Mouse (Mus musculus) small intestine, adult 2 months (tissue): ENCODE measurements around the gene Fndc7. TPM values are rescaled to one million over a fixed set of nuclear protein-coding genes. Genes with fewer than 3 reads are reported as not detected.

Experiments used
- H3K27ac ChIP-seq: fragments of 200-500 bp; 2 replicates; pipeline ENCODE4 v1.5.1; 2012; ENCODE audit warnings: low read depth, low read length, control low read depth, inconsistent platforms; ENCODE audit not compliant: insufficient read depth
- H3K27me3 ChIP-seq: fragments of 200-500 bp; 2 replicates; pipeline ENCODE4 v1.6.1; 2012; ENCODE audit warnings: mild to moderate bottlenecking, moderate library complexity, low read length, inconsistent platforms; ENCODE audit not compliant: control insufficient read depth, insufficient read depth
- H3K36me3 ChIP-seq: fragments of 200-500 bp; 2 replicates; pipeline ENCODE4 v1.6.1; 2012; ENCODE audit warnings: mild to moderate bottlenecking, low read length, control low read depth, inconsistent platforms; ENCODE audit not compliant: control insufficient read depth, insufficient read depth
- H3K4me1 ChIP-seq: fragments of 200-500 bp; 2 replicates; pipeline ENCODE4 v1.6.1; 2012; ENCODE audit warnings: low read length, inconsistent platforms, mixed read lengths; ENCODE audit not compliant: control insufficient read depth, insufficient read depth, insufficient read length
- H3K4me3 ChIP-seq: fragments of 200-500 bp; 2 replicates; pipeline ENCODE4 v1.5.1; 2012; ENCODE audit warnings: low read depth, mild to moderate bottlenecking, control low read depth, inconsistent platforms, low read length, moderate library complexity
- CTCF ChIP-seq: fragments of 200-500 bp; IDR thresholded peaks from 2 replicates; pipeline ENCODE4 v1.5.1; 2012; ENCODE audit warnings: low read depth, mild to moderate bottlenecking, control low read depth, inconsistent platforms, low read length, moderate library complexity, mixed read lengths; ENCODE audit not compliant: insufficient replicate concordance, insufficient read length; ENCODE audit errors: extremely low read depth
- POLR2A ChIP-seq: fragments of 200-500 bp; IDR thresholded peaks from 2 replicates; pipeline ENCODE4 v1.6.1; 2012; ENCODE audit warnings: low read depth, mild to moderate bottlenecking, control low read depth, inconsistent platforms, low read length, moderate library complexity
- WGBS: fragments of 180-500 bp; shearing (Covaris S2); methylation state at CpG from one replicate; pipeline ENCODE4 v1.1.7; 2018; 5-methylcytosine and 5-hydroxymethylcytosine counted together
- polyA plus RNA-seq: library from polyadenylated mRNA; depleted of rRNA; stranded (reverse); fragments of >200 nt; gene quantifications from 2 replicates; pipeline ENCODE4 v1.2.3, GENCODE M21; 2012; rRNA removed

The Fndc7 gene
- 0.10 TPM in 2 replicates for polyA plus RNA-seq

- no peaks in the 10 kb centered on the region for H3K36me3 ChIP-seq
- no peaks in the 10 kb centered on the region for H3K27me3 ChIP-seq
- no peak within 1 kb of the TSS for H3K4me3 ChIP-seq
- H3K27ac ChIP-seq = no peak within 1 kb of the TSS
- peaks cover 7% of the 10 kb centered on the region; the same call in 1 of the 2 replicates for H3K4me1 ChIP-seq
- WGBS = 97% methylated on average over 1 of the region's 1 CpGs
- TF ChIP-seq CTCF = no peak
- TF ChIP-seq POLR2A = no peak
Observed at GRCm38 (mm10) chr3:108889908-108890307, at the start of gene Fndc7. Gene Fndc7, minus strand, starts transcription at chr3:108890008.

GRCm38 (mm10) chr3:108939573-108939972 lies 49.8 kb upstream of the Fndc7 start, which contains the start of gene Henmt1:
Gene Henmt1, plus strand, starts transcription at chr3:108939873.
- Histone ChIP-seq H3K36me3 (no peaks in the 10 kb centered on the region), H3K27ac (no peak within 1 kb of the TSS), H3K4me1 (peaks cover 4% of the 10 kb centered on the region; the same call in 1 of the 2 replicates), H3K27me3 (no peaks in the 10 kb centered on the region), H3K4me3 (peak within 1 kb of the TSS; percentile 23)
- TF ChIP-seq POLR2A (no peak), CTCF (no peak)
- WGBS = 83% methylated on average over 5 of the region's 5 CpGs

- no peak overlapping the region for H3K4me3 ChIP-seq
- H3K4me1 ChIP-seq = peaks cover 4% of the 10 kb centered on the region; the same call in 1 of the 2 replicates
- no peak overlapping the region for H3K27ac ChIP-seq
- 93% methylated on average over 5 of the region's 5 CpGs for WGBS
- TF ChIP-seq POLR2A (no peak), CTCF (no peak)
- no peaks in the 10 kb centered on the region for H3K27me3 ChIP-seq
- H3K36me3 ChIP-seq = no peaks in the 10 kb centered on the region
Observed at GRCm38 (mm10) chr3:108938691-108939090, 48.9 kb upstream of the Fndc7 start.

- H3K27me3 ChIP-seq = no peaks in the 10 kb centered on the region
- no peak overlapping the region for H3K27ac ChIP-seq
- no peak overlapping the region for H3K4me3 ChIP-seq
- no peaks in the 10 kb centered on the region for H3K36me3 ChIP-seq
- H3K4me1 ChIP-seq = no peaks in the 10 kb centered on the region
- TF ChIP-seq CTCF = no peak
- no peak for TF ChIP-seq POLR2A
- WGBS = 93% methylated on average over 6 of the region's 6 CpGs
Observed at GRCm38 (mm10) chr3:108933557-108933956, 43.7 kb upstream of the Fndc7 start.

- Histone ChIP-seq H3K4me1 (peaks cover 8% of the 10 kb centered on the region; the same call in 1 of the 2 replicates), H3K27me3 (no peaks in the 10 kb centered on the region), H3K4me3 (no peak overlapping the region), H3K27ac (peak overlapping the region; percentile 77), H3K36me3 (no peaks in the 10 kb centered on the region)
- no peak for TF ChIP-seq CTCF
- TF ChIP-seq POLR2A = no peak
- 77% methylated on average over 1 of the region's 1 CpGs for WGBS
Observed at GRCm38 (mm10) chr3:108926308-108926707, 36.5 kb upstream of the Fndc7 start.

GRCm38 (mm10) chr3:108925677-108926076 lies 35.9 kb upstream of the Fndc7 start:
- H3K27ac ChIP-seq = peak overlapping the region; percentile 77
- 37% methylated on average over 4 of the region's 4 CpGs for WGBS

GRCm38 (mm10) chr3:108921822-108922221 lies 32.0 kb upstream of the Fndc7 start:
- 92% methylated on average over 1 of the region's 1 CpGs for WGBS

More at GRCm38 (mm10) chr3:108925677-108926076, 35.9 kb upstream of the Fndc7 start:
- Histone ChIP-seq H3K4me1 (peaks cover 11% of the 10 kb centered on the region; the same call in 1 of the 2 replicates), H3K4me3 (no peak overlapping the region), H3K27me3 (no peaks in the 10 kb centered on the region), H3K36me3 (no peaks in the 10 kb centered on the region)
- TF ChIP-seq CTCF (no peak), POLR2A (no peak)

More at GRCm38 (mm10) chr3:108921822-108922221, 32.0 kb upstream of the Fndc7 start:
- no peak overlapping the region for H3K27ac ChIP-seq
- TF ChIP-seq POLR2A (no peak), CTCF (no peak)
- H3K4me3 ChIP-seq = no peak overlapping the region
- H3K4me1 ChIP-seq = peaks cover 26% of the 10 kb centered on the region; the same call in 1 of the 2 replicates
- no peaks in the 10 kb centered on the region for H3K27me3 ChIP-seq
- no peaks in the 10 kb centered on the region for H3K36me3 ChIP-seq
